Mouse (Mus musculus) cerebellum, adult 9-11 months (tissue): Measurements from ENCODE around the gene Ankrd60.
A peak's percentile ranks its signal among the peaks of the same experiment; 100 is the strongest.

Experiments
- DNase-seq: peaks from one replicate; pipeline ENCODE4 v3.0.0; 2022

Ankrd60 gene

GRCm38 (mm10) chr2:173577669-173578557 lies at the start of gene Ankrd60:
Gene Ankrd60 (minus strand): TSS chr2:173578365.
- no peak for DNase-seq

GRCm38 (mm10) chr2:173625786-173626185 lies 47.6 kb upstream of the Ankrd60 start:
- DNase-seq = no peak

GRCm38 (mm10) chr2:173624667-173625066 lies 46.5 kb upstream of the Ankrd60 start:
- no peak for DNase-seq

- DNase-seq = peak; percentile 25
Measured at GRCm38 (mm10) chr2:173622173-173622601, 44.0 kb upstream of the Ankrd60 start.

GRCm38 (mm10) chr2:173620645-173621044 lies 42.5 kb upstream of the Ankrd60 start:
- DNase-seq = no peak

- DNase-seq = no peak
Measured at GRCm38 (mm10) chr2:173619132-173619531, 41.0 kb upstream of the Ankrd60 start.

- no peak for DNase-seq
Measured at GRCm38 (mm10) chr2:173616156-173616555, 38.0 kb upstream of the Ankrd60 start.

GRCm38 (mm10) chr2:173615378-173616081 lies 37.4 kb upstream of the Ankrd60 start:
- no peak for DNase-seq

GRCm38 (mm10) chr2:173608020-173608958 lies 30.1 kb upstream of the Ankrd60 start:
- no peak for DNase-seq

- no peak for DNase-seq
Measured at GRCm38 (mm10) chr2:173606415-173606804, 28.2 kb upstream of the Ankrd60 start.

GRCm38 (mm10) chr2:173605713-173606414 lies 27.7 kb upstream of the Ankrd60 start:
- no peak for DNase-seq

- no peak for DNase-seq
Measured at GRCm38 (mm10) chr2:173601861-173602260, 23.7 kb upstream of the Ankrd60 start.

- no peak for DNase-seq
Measured at GRCm38 (mm10) chr2:173595374-173595781, 17.2 kb upstream of the Ankrd60 start.

GRCm38 (mm10) chr2:173594313-173595063 lies 16.3 kb upstream of the Ankrd60 start:
- no peak for DNase-seq

GRCm38 (mm10) chr2:173593841-173594240 lies 15.7 kb upstream of the Ankrd60 start:
- no peak for DNase-seq

GRCm38 (mm10) chr2:173592781-173593180 lies 14.6 kb upstream of the Ankrd60 start:
- no peak for DNase-seq

- no peak for DNase-seq
Measured at GRCm38 (mm10) chr2:173587411-173587810, 9.2 kb upstream of the Ankrd60 start.

GRCm38 (mm10) chr2:173586118-173586968 lies 8.2 kb upstream of the Ankrd60 start:
- peak; percentile 39 for DNase-seq

- no peak for DNase-seq
Measured at GRCm38 (mm10) chr2:173585387-173586117, 7.4 kb upstream of the Ankrd60 start.

GRCm38 (mm10) chr2:173584361-173584760 lies 6.2 kb upstream of the Ankrd60 start:
- no peak for DNase-seq
